In the genomic region with DNA sequence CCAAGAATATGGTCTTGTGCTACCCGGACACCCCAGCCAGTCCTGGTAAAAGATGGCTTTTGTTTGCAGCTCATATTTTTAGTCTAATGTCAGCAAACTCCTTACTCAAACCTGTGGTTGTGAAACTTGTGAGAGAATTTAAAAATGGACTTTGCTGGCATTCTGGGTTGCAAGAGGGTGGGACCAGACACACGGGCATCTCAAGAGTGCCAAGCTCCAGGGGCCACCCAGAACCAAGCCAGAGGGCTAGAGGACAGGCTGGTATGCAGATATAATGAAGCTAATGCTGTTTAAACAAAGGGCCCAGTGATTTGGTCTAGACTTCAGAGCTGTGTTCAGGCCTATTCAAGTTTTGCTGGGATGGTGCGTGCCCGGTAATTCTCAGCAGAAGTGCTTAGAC, we compare ENCODE assay signal across 7 mouse cellular contexts. TPM values are rescaled to one million over a fixed set of nuclear protein-coding genes. Genes with fewer than 3 reads are reported as not detected.
A peak's percentile ranks its signal among the peaks of the same experiment; 100 is the strongest.
DNase-seq lines count a peak whose midpoint lies in the region; ATAC-seq lines count a peak whose summit lies in the region.

No protein-coding gene starts in this region.

- ATAC-seq in lung, embryonic 15.5 days (ENCODE audit: borderline replicate concordance, extremely low read depth, low FRiP score, low TSS enrichment), result no peak
- no peak for ATAC-seq in forebrain, embryonic 11.5 days (replicated peaks; ENCODE audit: low FRiP score)
- no peak for ATAC-seq in limb, embryonic 13.5 days (ENCODE audit: low FRiP score, low read depth)
- no peak for ATAC-seq in stomach, embryonic 15.5 days (ENCODE audit: insufficient read depth, low FRiP score, low read depth)

- peak overlapping the region; percentile 53 for H3K27ac ChIP-seq in lung, embryonic 15.5 days
- no peak overlapping the region for H3K27ac ChIP-seq in forebrain, embryonic 11.5 days (ENCODE audit: low read depth, low read length)
- no peak overlapping the region for H3K27ac ChIP-seq in limb, embryonic 13.5 days
- no peak overlapping the region for H3K27ac ChIP-seq in stomach, embryonic 15.5 days

- DNase-seq in lung, postnatal 36 days, result no peak
- no peak for DNase-seq in forebrain, embryonic 11.5 days (ENCODE audit: low spot score)
- no peak for DNase-seq in adrenal gland, postnatal 14 days
- no peak for DNase-seq in gastrocnemius, postnatal 25 days

- peak overlapping the region; percentile 76 for H3K4me3 ChIP-seq in lung, embryonic 15.5 days
- H3K4me3 ChIP-seq in forebrain, embryonic 11.5 days (ENCODE audit: low read depth, low read length), result peak overlapping the region; percentile 72
- H3K4me3 ChIP-seq in limb, embryonic 13.5 days, result peak overlapping the region; percentile 80
- peak overlapping the region; percentile 75 for H3K4me3 ChIP-seq in stomach, embryonic 15.5 days (replicated peaks)

- H3K4me2 ChIP-seq in lung, embryonic 15.5 days, result peak overlapping the region; percentile 96
- peak overlapping the region; percentile 84 for H3K4me2 ChIP-seq in forebrain, embryonic 11.5 days (ENCODE audit: low read depth, low read length, severe bottlenecking)
- H3K4me2 ChIP-seq in limb, embryonic 13.5 days (replicated peaks), result peak overlapping the region; percentile 94
- H3K4me2 ChIP-seq in stomach, embryonic 15.5 days, result peak overlapping the region; percentile 98

- WGBS in lung, embryonic 15.5 days, result 29% methylated on average over 4 of the region's 4 CpGs
- 47% methylated on average over 4 of the region's 4 CpGs for WGBS in forebrain, embryonic 11.5 days
- WGBS in limb, embryonic 13.5 days, result 49% methylated on average over 4 of the region's 4 CpGs
- WGBS in stomach, embryonic 15.5 days, result 53% methylated on average over 4 of the region's 4 CpGs

- H3K9ac ChIP-seq in lung, embryonic 15.5 days, result no peak overlapping the region
- H3K9ac ChIP-seq in forebrain, embryonic 11.5 days (ENCODE audit: low read length), result no peak overlapping the region; the same call in 1 of the 2 replicates
- peak overlapping the region; percentile 81 for H3K9ac ChIP-seq in limb, embryonic 13.5 days
- H3K9ac ChIP-seq in stomach, embryonic 15.5 days, result no peak overlapping the region

- H3K9me3 ChIP-seq in lung, embryonic 15.5 days, result no peaks in the 10 kb centered on the region
- H3K9me3 ChIP-seq in forebrain, embryonic 11.5 days (ENCODE audit: control insufficient read depth, low read length), result no peaks in the 10 kb centered on the region
- no peaks in the 10 kb centered on the region for H3K9me3 ChIP-seq in limb, embryonic 13.5 days
- H3K9me3 ChIP-seq in stomach, embryonic 15.5 days, result no peaks in the 10 kb centered on the region

- no peaks in the 10 kb centered on the region for H3K36me3 ChIP-seq in lung, embryonic 15.5 days
- no peaks in the 10 kb centered on the region for H3K36me3 ChIP-seq in forebrain, embryonic 11.5 days (ENCODE audit: control insufficient read depth, insufficient read depth, low read length)
- no peaks in the 10 kb centered on the region for H3K36me3 ChIP-seq in limb, embryonic 13.5 days
- H3K36me3 ChIP-seq in stomach, embryonic 15.5 days, result no peaks in the 10 kb centered on the region

- peaks cover 38% of the 10 kb centered on the region for H3K4me1 ChIP-seq in lung, embryonic 15.5 days
- peaks cover 14% of the 10 kb centered on the region for H3K4me1 ChIP-seq in forebrain, embryonic 11.5 days (replicated peaks; ENCODE audit: control insufficient read depth, insufficient read depth, low read length)
- H3K4me1 ChIP-seq in limb, embryonic 13.5 days, result peaks cover 45% of the 10 kb centered on the region
- H3K4me1 ChIP-seq in stomach, embryonic 15.5 days, result peaks cover 39% of the 10 kb centered on the region

- H3K27me3 ChIP-seq in lung, embryonic 15.5 days, result peaks cover 16% of the 10 kb centered on the region; the same call in 1 of the 2 replicates
- H3K27me3 ChIP-seq in forebrain, embryonic 11.5 days (ENCODE audit: control insufficient read depth, insufficient read depth, low read length), result peaks cover 12% of the 10 kb centered on the region; the same call in 1 of the 2 replicates
- peaks cover 36% of the 10 kb centered on the region for H3K27me3 ChIP-seq in limb, embryonic 13.5 days
- 0 out of 2 replicates have a peak, but pooled peaks cover 7% of the 10 kb centered on the region for H3K27me3 ChIP-seq in stomach, embryonic 15.5 days (replicated peaks)

RNA-seq across cellular contexts. Expression of gene Chst11, which starts 2.1 kb away (rescaled TPM):
- polyA plus RNA-seq in lung, embryonic 15.5 days (2015; fragmentation: Nextera tagmentation; extraction: Ambion mirVana), result 1.5 and 2.0 TPM in 2 replicates
- 1.9 and 2.4 TPM in 2 replicates for polyA plus RNA-seq in forebrain, embryonic 11.5 days (2014; fragmentation: Nextera tagmentation; extraction: Ambion mirVana)
- polyA plus RNA-seq in limb, embryonic 13.5 days (2015; fragmentation: Nextera tagmentation; extraction: Ambion mirVana), result 4.0 and 4.1 TPM in 2 replicates
- 1.2 and 1.4 TPM in 2 replicates for polyA plus RNA-seq in stomach, embryonic 15.5 days (2015; fragmentation: Nextera tagmentation; extraction: Ambion mirVana)
- 31.8 and 33.6 TPM in 2 replicates for total RNA-seq in adrenal gland, postnatal 14 days (2021)
- total RNA-seq in gastrocnemius, postnatal 25 days (2021), result under 1 TPM; 0.94 to 1.00 TPM
